Mouse (Mus musculus) layer of hippocampus, postnatal 10 days (tissue): ENCODE data around the gene Aurka. TPM values are rescaled to one million over a fixed set of nuclear protein-coding genes. Genes with fewer than 3 reads are reported as not detected.
A peak's percentile ranks its signal among the peaks of the same experiment; 100 is the strongest.

Experiments used
- DNase-seq, 2 experiments: peaks; one replicate each; pipeline ENCODE4 v3.0.0; 2021; ENCODE audit warnings: low spot score in 2 of 2
- total RNA-seq, 2 experiments: library from RNA; stranded (reverse); gene quantifications; 2 replicates each; pipeline ENCODE4 v1.2.3; 2021

Gene Aurka
- total RNA-seq, 2 experiments from 2014 or later, result 4.5 to 5.3 TPM

GRCm38 (mm10) chr2:172381898-172382297, 11.6 kb upstream of the Aurka start:
- no peak for DNase-seq

GRCm38 (mm10) chr2:172381341-172381740, 11.0 kb upstream of the Aurka start:
- no peak for DNase-seq

GRCm38 (mm10) chr2:172380513-172380912, 10.2 kb upstream of the Aurka start:
- DNase-seq, result no peak

GRCm38 (mm10) chr2:172378332-172378731, 8.0 kb upstream of the Aurka start:
- peak; percentile 37 to 56 for DNase-seq

- DNase-seq, result no peak
These were observed 6.7 kb upstream of the Aurka start for GRCm38 (mm10) chr2:172376999-172377515.

- DNase-seq, result no peak
These were observed 6.2 kb upstream of the Aurka start for GRCm38 (mm10) chr2:172376551-172376950.

- DNase-seq, result no peak
These were observed 923 bp upstream of the Aurka start for GRCm38 (mm10) chr2:172371258-172371657.

- no peak for DNase-seq
These were observed 7.2 kb downstream of the Aurka start for GRCm38 (mm10) chr2:172363176-172363575.

- DNase-seq, result no peak
These were observed 14.5 kb downstream of the Aurka start for GRCm38 (mm10) chr2:172355833-172356232.

- DNase-seq, result no peak
These were observed 15.6 kb downstream of the Aurka start for GRCm38 (mm10) chr2:172354761-172355160.

GRCm38 (mm10) chr2:172353218-172353617, 17.1 kb downstream of the Aurka start:
- no peak for DNase-seq

GRCm38 (mm10) chr2:172350773-172351172, 19.6 kb downstream of the Aurka start:
- DNase-seq, result no peak

- DNase-seq, result no peak
These were observed 20.6 kb downstream of the Aurka start for GRCm38 (mm10) chr2:172349776-172350175.

GRCm38 (mm10) chr2:172348297-172348950, 21.9 kb downstream of the Aurka start:
- peak; percentile 43 to 56 for DNase-seq

GRCm38 (mm10) chr2:172346933-172347611, 23.3 kb downstream of the Aurka start:
- DNase-seq, result no peak

GRCm38 (mm10) chr2:172346034-172346929, 24.1 kb downstream of the Aurka start:
- DNase-seq, result peak in 1 of 2 experiments; percentile 50

GRCm38 (mm10) chr2:172345258-172345738, 25.0 kb downstream of the Aurka start, which contains the start of gene Fam210b:
Gene Fam210b, plus strand, starts transcription at chr2:172345565.
- DNase-seq, result peak; percentile 92 to 96

- DNase-seq, result no peak
These were observed 25.7 kb downstream of the Aurka start for GRCm38 (mm10) chr2:172344669-172345068.

- no peak for DNase-seq
These were observed 26.6 kb downstream of the Aurka start for GRCm38 (mm10) chr2:172343751-172344150.

- no peak for DNase-seq
These were observed 28.7 kb downstream of the Aurka start for GRCm38 (mm10) chr2:172341606-172342005.

GRCm38 (mm10) chr2:172340936-172341335, 29.4 kb downstream of the Aurka start:
- DNase-seq, result no peak
